Mouse (Mus musculus) ovary, adult 2 months (tissue): ENCODE results near the gene Gm21822. TPM values are rescaled to one million over a fixed set of nuclear protein-coding genes. Genes with fewer than 3 reads are reported as not detected.

Experiments used
- polyA plus RNA-seq: library from polyadenylated mRNA; depleted of rRNA; stranded (reverse); fragments of >200 nt; gene quantifications from 2 replicates; pipeline ENCODE4 v1.2.3, GENCODE M21; 2012; rRNA removed

Gene Gm21822
- not detected in 2 replicates for polyA plus RNA-seq

GRCm38 (mm10) chrY:18654182-18654581 is at the start of gene Gm21822:
Gm21822 (plus strand) TSS chrY:18654482.

